Mouse (Mus musculus): ENCODE measurements around the gene Hcls1. TPM values are rescaled to one million over a fixed set of nuclear protein-coding genes. Genes with fewer than 3 reads are reported as not detected.

Gene Hcls1
- total RNA-seq, 1 experiment from 2014 or later, result 289 TPM

Other genes starting within 250 kb of the Hcls1 start
- gene Ildr1, start 241.0 kb upstream of the Hcls1 start, total RNA-seq (2017), result 0.45 and 0.63 TPM in 2 replicates
- 46.8 and 70.9 TPM in 2 replicates for gene Slc15a2, start 150.0 kb upstream of the Hcls1 start, total RNA-seq (2017)
- 37.6 and 46.5 TPM in 2 replicates for gene Iqcb1, start 106.6 kb upstream of the Hcls1 start, total RNA-seq (2017)
- gene Eaf2, start 60.0 kb upstream of the Hcls1 start, total RNA-seq (2017), result not detected in 2 replicates
- 38.7 and 41.1 TPM in 2 replicates for gene Golgb1, start 59.8 kb upstream of the Hcls1 start, total RNA-seq (2017)
- 0.25 and 1.6 TPM in 2 replicates for gene Fbxo40, start 55.5 kb downstream of the Hcls1 start, total RNA-seq (2017)
- 17.5 and 19.4 TPM in 2 replicates for gene Polq, start 76.8 kb downstream of the Hcls1 start, total RNA-seq (2017)

All from hematopoietic stem cell, adult 5-6 weeks (primary cell).